Mouse (Mus musculus) v-Abl transformed pro-B cells (cell line): ENCODE measurements around the gene Enox2.

Experiments
- in situ Hi-C, 2 experiments: fragments of 400-800 bp; cut with MboI; formaldehyde crosslinking; loops; one replicate each; pipeline ENCODE4 v1.15.1; 2025; ENCODE audit not compliant: unreplicated experiment in 2 of 2

The Enox2 gene

GRCm38 (mm10) chrX:49287700-49288563 is at the start of gene Enox2:
Gene Enox2 (minus strand): TSS chrX:49288259.
- in situ Hi-C loops: loop anchor here in 1 of 2 experiments (10.0 kb wide), 1 partner anchor 383 kb away; no protein-coding TSS in a partner anchor

GRCm38 (mm10) chrX:49309496-49309895 is 21.4 kb upstream of the Enox2 start:
- in situ Hi-C loops: loop anchor here (5.0 to 10.0 kb wide), 3 partner anchors 407 to 625 kb away; no protein-coding TSS in a partner anchor

- in situ Hi-C loops: loop anchor here (5.0 to 10.0 kb wide), 3 partner anchors 404 to 622 kb away; no protein-coding TSS in a partner anchor
Measured at GRCm38 (mm10) chrX:49306659-49307058, 18.6 kb upstream of the Enox2 start.

GRCm38 (mm10) chrX:49279918-49280586 is 8.0 kb downstream of the Enox2 start:
- in situ Hi-C loops: loop anchor here in 1 of 2 experiments (5.0 to 10.0 kb wide), 3 partner anchors 43 to 375 kb away; no protein-coding TSS in a partner anchor

- in situ Hi-C loops: loop anchor here in 1 of 2 experiments (10.0 kb wide), 1 partner anchor 169 kb away; no protein-coding TSS in a partner anchor
Measured at GRCm38 (mm10) chrX:49273487-49274042, 14.5 kb downstream of the Enox2 start.

- in situ Hi-C loops: no loop called here
Measured at GRCm38 (mm10) chrX:49250816-49251215, 37.2 kb downstream of the Enox2 start.

GRCm38 (mm10) chrX:49225792-49226426 is 62.1 kb downstream of the Enox2 start:
- in situ Hi-C loops: no loop called here

- in situ Hi-C loops: no loop called here
Measured at GRCm38 (mm10) chrX:49216422-49216821, 71.6 kb downstream of the Enox2 start.

GRCm38 (mm10) chrX:49196386-49196785 is 91.7 kb downstream of the Enox2 start:
- in situ Hi-C loops: no loop called here

- in situ Hi-C loops: no loop called here
Measured at GRCm38 (mm10) chrX:49181136-49181535, 106.9 kb downstream of the Enox2 start.

- in situ Hi-C loops: no loop called here
Measured at GRCm38 (mm10) chrX:49178670-49179069, 109.4 kb downstream of the Enox2 start.

- in situ Hi-C loops: no loop called here
Measured at GRCm38 (mm10) chrX:49154280-49154679, 133.8 kb downstream of the Enox2 start.

- in situ Hi-C loops: no loop called here
Measured at GRCm38 (mm10) chrX:49124774-49125429, 163.2 kb downstream of the Enox2 start.

- in situ Hi-C loops: no loop called here
Measured at GRCm38 (mm10) chrX:49116465-49116864, 171.6 kb downstream of the Enox2 start.

GRCm38 (mm10) chrX:49112412-49112811 is 175.6 kb downstream of the Enox2 start:
- in situ Hi-C loops: no loop called here

- in situ Hi-C loops: loop anchor here in 1 of 2 experiments (10.0 kb wide), 1 partner anchor 174 kb away; no protein-coding TSS in a partner anchor
Measured at GRCm38 (mm10) chrX:49100542-49100941, 187.5 kb downstream of the Enox2 start.

GRCm38 (mm10) chrX:49096249-49096648 is 191.8 kb downstream of the Enox2 start:
- in situ Hi-C loops: no loop called here

- in situ Hi-C loops: no loop called here
Measured at GRCm38 (mm10) chrX:49075055-49075454, 213.0 kb downstream of the Enox2 start.

GRCm38 (mm10) chrX:49073563-49073962 is 214.5 kb downstream of the Enox2 start:
- in situ Hi-C loops: no loop called here

GRCm38 (mm10) chrX:49045118-49045517 is 242.9 kb downstream of the Enox2 start:
- in situ Hi-C loops: no loop called here
